Mouse (Mus musculus) heart, embryonic 10.5 days (tissue): ENCODE results near the gene Rhno1. TPM values are rescaled to one million over a fixed set of nuclear protein-coding genes. Genes with fewer than 3 reads are reported as not detected.
A peak's percentile ranks its signal among the peaks of the same experiment; 100 is the strongest.
"Not testable (repeated sequence)": the region's sequence is repeated elsewhere in the genome, so short reads cannot be mapped to it uniquely, and the experiment has no call there.

Experiments used
- DNase-seq: peaks from one replicate; pipeline ENCODE4 v3.0.0-alpha.2; 2017; ENCODE audit warnings: low spot score
- H3K27ac ChIP-seq: fragments of 300-500 bp; sonication (generic); 2 replicates; pipeline ENCODE4 v1.5.1; 2016; ENCODE audit warnings: mild to moderate bottlenecking
- H3K27me3 ChIP-seq: fragments of 300-500 bp; sonication (generic); 2 replicates; pipeline ENCODE4 v1.6.1; 2016; ENCODE audit warnings: mild to moderate bottlenecking; ENCODE audit not compliant: poor library complexity, insufficient read depth, severe bottlenecking
- H3K36me3 ChIP-seq: fragments of 300-500 bp; sonication (generic); 2 replicates; pipeline ENCODE4 v1.6.1; 2016; ENCODE audit warnings: mild to moderate bottlenecking, moderate library complexity
- H3K4me1 ChIP-seq: fragments of 300-500 bp; sonication (generic); 2 replicates; pipeline ENCODE4 v1.6.1; 2016; ENCODE audit warnings: mild to moderate bottlenecking
- H3K4me3 ChIP-seq: fragments of 300-500 bp; sonication (generic); 2 replicates; pipeline ENCODE4 v1.5.1; 2016; ENCODE audit warnings: mild to moderate bottlenecking, moderate library complexity
- H3K9me3 ChIP-seq: fragments of 300-500 bp; sonication (generic); 2 replicates; pipeline ENCODE4 v1.6.1; 2016; ENCODE audit warnings: mild to moderate bottlenecking, moderate library complexity
- WGBS: fragments of 180-500 bp; shearing (Covaris S2); methylation state at CpG from one replicate; pipeline ENCODE4 v1.1.7; 2016; 5-methylcytosine and 5-hydroxymethylcytosine counted together
- polyA plus RNA-seq: library from polyadenylated mRNA; unstranded; fragments of >200 nt; fragmentation: Nextera tagmentation; extraction: Ambion mirVana; gene quantifications from 2 replicates; pipeline ENCODE4 v1.2.1, GENCODE M21; 2016

Gene Rhno1
- polyA plus RNA-seq, 1 experiment from 2014 or later = 121 TPM

DNA sequence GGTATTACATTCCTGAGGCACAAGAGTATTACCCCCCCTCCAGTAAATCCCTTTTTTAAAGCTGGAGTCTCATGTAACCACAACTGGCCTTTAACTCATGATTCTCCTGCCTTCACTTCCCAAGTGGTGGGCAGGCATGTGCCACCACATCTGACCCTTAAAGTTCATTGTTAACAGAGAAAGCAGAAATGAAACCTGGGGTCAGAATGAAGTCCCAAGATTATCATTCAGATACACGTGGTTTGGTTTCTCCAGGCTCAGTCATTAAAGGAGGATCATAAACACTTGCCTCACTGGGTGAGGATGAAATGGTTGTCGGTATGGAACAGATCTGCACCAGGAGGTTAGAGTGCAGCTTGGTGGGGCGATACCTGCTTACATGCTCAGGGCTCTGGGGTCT, 18.5 kb upstream of the Rhno1 start:
- peaks cover 12% of the 10 kb centered on the region for H3K36me3 ChIP-seq
- no peak overlapping the region for H3K4me3 ChIP-seq
- no peaks in the 10 kb centered on the region for H3K27me3 ChIP-seq
- 78% methylated on average over 3 of the region's 3 CpGs for WGBS
- no peak for DNase-seq
- no peaks in the 10 kb centered on the region for H3K9me3 ChIP-seq
- no peaks in the 10 kb centered on the region for H3K4me1 ChIP-seq
- H3K27ac ChIP-seq = no peak overlapping the region

DNA sequence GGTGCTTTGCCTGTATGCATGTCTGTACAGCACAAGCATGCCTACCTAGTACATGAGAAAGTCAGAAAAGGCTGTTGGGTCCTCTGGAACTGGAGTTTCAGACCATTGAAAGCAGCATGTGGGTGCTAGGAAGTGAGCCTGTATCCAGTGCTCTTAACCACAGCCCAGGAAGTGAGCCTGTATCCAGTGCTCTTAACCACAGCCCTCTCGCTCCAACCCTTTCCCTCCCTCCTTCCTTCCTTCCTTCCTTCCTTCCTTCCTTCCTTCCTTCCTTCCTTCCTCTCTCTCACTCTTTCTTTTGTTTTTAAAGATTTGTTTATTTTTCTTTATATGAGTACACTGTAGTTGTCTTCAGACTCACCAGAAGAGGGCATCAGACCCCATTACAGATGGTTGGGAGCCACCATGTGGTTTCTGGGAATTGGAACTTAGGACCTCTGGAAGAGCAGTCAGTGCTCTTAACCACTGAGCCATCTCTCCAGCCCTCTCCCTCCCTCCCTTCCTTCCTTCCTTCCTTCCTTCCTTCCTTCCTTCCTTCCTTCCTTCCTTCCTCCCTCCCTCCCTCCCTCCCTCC, 18.0 kb upstream of the Rhno1 start:
- H3K27me3 ChIP-seq, H3K4me1 ChIP-seq: not testable (repeated sequence)
- WGBS = 42% methylated on average over 1 of the region's 1 CpGs

DNA sequence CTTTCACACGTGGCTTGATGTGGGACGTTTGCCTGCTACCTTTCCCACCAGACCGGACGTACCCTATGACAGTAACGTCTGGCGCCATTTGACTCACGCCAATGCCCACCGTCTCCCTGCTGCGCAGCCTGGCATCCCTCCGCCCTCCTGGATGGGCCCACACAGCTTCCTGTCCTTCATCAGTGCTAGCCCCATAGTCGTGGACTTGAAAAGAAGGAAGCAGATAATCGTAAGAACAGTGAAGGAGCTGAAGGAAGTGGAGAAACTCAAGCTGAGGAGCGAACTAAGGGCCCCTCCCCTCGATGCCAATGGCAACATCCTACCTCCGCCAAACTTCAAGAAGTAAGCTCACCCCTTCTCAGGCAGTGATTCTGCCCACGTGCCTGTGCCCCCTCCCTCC, 16.9 kb upstream of the Rhno1 start:
- Histone ChIP-seq H3K9me3 (no peaks in the 10 kb centered on the region), H3K4me1 (peaks cover 4% of the 10 kb centered on the region; the same call in 1 of the 2 replicates), H3K27me3 (no peaks in the 10 kb centered on the region), H3K36me3 (peaks cover 23% of the 10 kb centered on the region), H3K4me3 (no peak overlapping the region), H3K27ac (no peak overlapping the region)
- 79% methylated on average over 16 of the region's 16 CpGs for WGBS
- no peak for DNase-seq

More for the DNA sequence above, 18.0 kb upstream of the Rhno1 start:
- peaks cover 16% of the 10 kb centered on the region for H3K36me3 ChIP-seq
- H3K9me3 ChIP-seq, H3K27ac ChIP-seq, DNase-seq, H3K4me3 ChIP-seq: not testable (repeated sequence)

DNA sequence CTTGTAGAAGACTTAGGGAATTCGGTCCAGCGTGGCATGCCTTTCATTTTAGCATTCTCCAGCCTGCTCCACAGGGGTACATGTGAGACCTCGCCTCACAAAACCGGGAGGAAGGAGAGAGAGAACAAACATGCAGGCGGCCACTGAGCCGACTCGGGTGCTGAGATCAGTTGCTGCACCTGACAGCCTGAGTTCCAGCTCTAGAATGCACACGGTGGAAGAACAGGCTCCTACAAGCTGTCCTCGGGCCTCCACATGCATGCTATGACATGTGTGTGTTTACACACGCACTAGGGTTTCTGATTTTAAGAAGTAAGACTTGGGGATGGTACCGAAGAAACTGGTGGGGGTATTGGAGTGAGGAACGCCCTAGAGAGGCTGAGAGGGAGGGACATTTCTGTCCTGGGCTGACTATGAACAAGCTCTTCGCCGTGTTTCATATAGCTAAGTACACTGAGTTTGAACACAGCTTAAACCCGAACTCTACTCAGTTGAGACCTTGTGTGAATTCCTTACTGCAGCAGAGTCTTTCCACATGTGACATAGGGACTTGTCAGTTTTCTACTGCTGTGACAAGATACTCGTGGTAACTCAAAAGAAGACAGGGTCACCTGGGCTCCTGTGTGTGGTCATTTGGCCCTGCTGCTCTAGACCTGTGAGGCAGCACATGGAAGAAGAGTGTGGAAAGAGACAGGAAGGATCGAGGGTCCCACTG, 13.8 kb upstream of the Rhno1 start:
- Histone ChIP-seq H3K27ac (no peak overlapping the region), H3K9me3 (no peaks in the 10 kb centered on the region), H3K4me1 (peaks cover 9% of the 10 kb centered on the region; the same call in 1 of the 2 replicates), H3K4me3 (no peak overlapping the region), H3K27me3 (no peaks in the 10 kb centered on the region), H3K36me3 (peaks cover 54% of the 10 kb centered on the region)
- 88% methylated on average over 17 of the region's 17 CpGs for WGBS
- no peak for DNase-seq

DNA sequence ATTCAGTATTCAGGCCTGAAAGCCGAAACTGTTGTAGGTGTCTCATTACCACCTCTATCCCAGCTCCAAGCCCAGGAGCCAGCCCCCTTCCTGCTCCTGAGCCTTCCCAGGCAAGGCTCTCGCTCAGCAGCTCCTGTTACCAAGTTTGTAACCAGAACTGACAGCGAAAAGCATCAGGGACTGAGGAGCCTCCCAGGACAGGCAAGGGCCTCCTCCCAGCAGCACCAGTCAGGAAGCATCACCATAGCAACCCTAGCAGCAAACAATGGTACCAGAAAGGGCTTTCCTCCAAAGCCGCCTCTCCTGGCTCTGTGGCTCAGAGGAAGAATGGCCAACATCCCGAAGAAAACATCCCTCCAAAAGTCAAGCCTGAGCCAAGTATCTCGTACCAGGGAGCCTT, 12.5 kb upstream of the Rhno1 start, which contains the start of the genes Tex52 and Gm44596:
TSS of gene Tex52 (plus strand) at position 265 of the 400 bp plus-strand sequence.
TSS of gene Gm44596 (plus strand) at position 312 of the 400 bp plus-strand sequence.
- Histone ChIP-seq H3K9me3 (no peaks in the 10 kb centered on the region), H3K4me3 (no peak within 1 kb of the TSS), H3K4me1 (peaks cover 9% of the 10 kb centered on the region; the same call in 1 of the 2 replicates), H3K27me3 (no peaks in the 10 kb centered on the region), H3K36me3 (peaks cover 67% of the 10 kb centered on the region), H3K27ac (no peak within 1 kb of the TSS)
- 38% methylated on average over 6 of the region's 6 CpGs for WGBS
- peak; percentile 85 for DNase-seq

DNA sequence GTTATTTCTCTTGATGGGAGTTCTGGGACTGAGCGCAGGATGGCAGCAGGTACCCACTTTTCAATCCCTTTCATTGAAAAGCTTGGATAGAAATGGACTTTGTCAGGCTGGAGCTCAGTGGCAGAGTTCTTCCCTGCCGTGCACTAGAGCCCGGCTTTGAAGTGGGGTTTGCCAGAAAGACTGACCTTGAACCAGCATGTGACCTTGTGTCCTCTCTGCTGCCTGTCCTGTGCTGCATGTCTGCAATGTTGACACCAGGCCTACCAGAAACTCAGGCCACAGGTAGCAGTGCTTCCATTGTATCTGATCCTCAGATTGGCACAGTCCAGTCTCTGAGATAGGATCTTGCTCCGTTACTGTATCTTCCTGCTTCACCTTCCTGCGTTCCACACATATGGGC, 7.3 kb upstream of the Rhno1 start:
- H3K9me3 ChIP-seq = no peaks in the 10 kb centered on the region
- peaks cover 97% of the 10 kb centered on the region for H3K36me3 ChIP-seq
- no peak overlapping the region for H3K27ac ChIP-seq
- H3K4me3 ChIP-seq = no peak overlapping the region
- no peak for DNase-seq
- peaks cover 13% of the 10 kb centered on the region for H3K4me1 ChIP-seq
- no peaks in the 10 kb centered on the region for H3K27me3 ChIP-seq
- WGBS = 78% methylated on average over 5 of the region's 5 CpGs

DNA sequence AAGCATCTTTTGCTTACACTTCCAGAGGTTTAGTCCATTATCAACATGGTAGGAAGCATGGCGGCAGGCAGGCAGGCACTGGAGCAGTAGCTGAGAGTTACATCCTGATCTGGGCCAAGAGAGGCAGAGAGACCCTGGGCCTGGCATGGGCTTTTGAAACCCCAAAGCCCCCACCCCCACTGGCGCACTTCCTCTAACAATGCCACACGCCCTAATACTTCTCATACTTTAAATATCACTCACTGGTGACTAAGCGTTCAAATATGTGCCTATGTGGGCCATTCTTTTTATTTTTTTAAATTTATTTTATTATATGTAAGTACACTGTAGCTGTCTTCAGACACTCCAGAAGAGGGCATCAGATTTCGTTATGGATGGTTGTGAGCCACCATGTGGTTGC, 3.8 kb upstream of the Rhno1 start:
- Histone ChIP-seq H3K4me1 (peaks cover 23% of the 10 kb centered on the region), H3K4me3 (no peak overlapping the region), H3K9me3 (no peaks in the 10 kb centered on the region), H3K36me3 (peaks cover 63% of the 10 kb centered on the region), H3K27ac (no peak overlapping the region), H3K27me3 (no peaks in the 10 kb centered on the region)
- WGBS = 91% methylated on average over 5 of the region's 5 CpGs
- DNase-seq = no peak

DNA sequence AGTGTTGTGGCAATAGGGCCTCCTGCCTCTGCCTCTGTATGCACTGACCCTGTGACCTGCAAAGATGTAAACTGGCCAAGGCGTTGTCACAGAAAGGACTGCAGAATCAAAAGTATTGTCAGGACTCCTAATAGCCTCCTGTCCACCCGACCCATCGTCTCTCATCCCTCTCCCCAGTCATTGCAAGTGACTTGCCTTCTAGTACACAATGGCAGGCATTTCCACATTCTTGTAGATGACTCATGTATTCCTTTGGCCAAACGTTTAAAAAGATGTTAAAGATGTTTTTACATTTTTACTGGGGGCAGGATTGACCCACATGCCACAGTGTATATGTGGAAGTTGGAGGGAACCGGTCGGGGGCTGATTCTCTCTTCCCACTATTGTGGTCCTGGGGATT, 2.0 kb upstream of the Rhno1 start:
- Histone ChIP-seq H3K9me3 (no peaks in the 10 kb centered on the region), H3K4me1 (peaks cover 31% of the 10 kb centered on the region), H3K27me3 (no peaks in the 10 kb centered on the region), H3K36me3 (peaks cover 48% of the 10 kb centered on the region), H3K27ac (no peak overlapping the region), H3K4me3 (no peak overlapping the region)
- DNase-seq = no peak
- 82% methylated on average over 6 of the region's 6 CpGs for WGBS

DNA sequence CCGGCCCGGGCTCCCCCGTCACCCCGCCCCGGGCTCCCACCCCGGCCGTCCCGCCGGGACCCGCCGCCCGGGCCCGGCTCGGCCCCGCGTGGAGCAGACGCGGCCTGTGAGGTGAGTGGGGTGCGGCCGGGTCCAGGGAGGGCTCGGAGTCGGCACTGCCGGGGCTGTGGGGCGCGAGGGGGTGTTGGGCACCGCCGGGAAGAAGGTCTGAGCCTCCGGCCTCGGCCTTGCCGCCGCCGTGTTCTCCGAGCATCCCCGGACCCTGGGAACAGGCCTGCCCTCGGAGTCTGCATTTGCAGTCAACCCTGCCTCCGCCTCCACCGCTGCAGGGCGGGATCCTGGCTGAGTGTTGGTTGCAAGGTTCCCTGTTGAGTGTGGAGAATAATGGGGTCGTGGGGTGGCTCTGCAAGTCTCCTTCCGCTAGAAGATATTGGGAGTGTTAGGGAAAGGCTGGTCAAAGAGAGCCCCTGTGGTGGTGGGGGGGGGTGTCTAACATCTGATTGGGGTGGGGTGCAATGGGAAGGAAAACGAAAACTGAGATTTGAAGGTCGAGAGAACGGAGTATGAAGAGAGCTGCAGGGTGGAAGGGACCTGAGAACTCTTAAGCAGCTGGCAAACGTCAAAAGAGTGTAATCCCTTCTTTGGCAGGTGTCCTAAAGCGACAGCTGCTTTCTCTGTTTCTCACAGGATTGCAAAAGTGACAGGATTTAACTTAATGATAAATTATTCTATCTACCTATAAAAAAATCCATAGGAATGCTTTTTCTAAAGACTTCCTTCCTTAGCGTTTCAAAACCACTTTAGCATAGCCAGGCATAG, 505 bp upstream of the Rhno1 start:
- no peaks in the 10 kb centered on the region for H3K27me3 ChIP-seq

DNA sequence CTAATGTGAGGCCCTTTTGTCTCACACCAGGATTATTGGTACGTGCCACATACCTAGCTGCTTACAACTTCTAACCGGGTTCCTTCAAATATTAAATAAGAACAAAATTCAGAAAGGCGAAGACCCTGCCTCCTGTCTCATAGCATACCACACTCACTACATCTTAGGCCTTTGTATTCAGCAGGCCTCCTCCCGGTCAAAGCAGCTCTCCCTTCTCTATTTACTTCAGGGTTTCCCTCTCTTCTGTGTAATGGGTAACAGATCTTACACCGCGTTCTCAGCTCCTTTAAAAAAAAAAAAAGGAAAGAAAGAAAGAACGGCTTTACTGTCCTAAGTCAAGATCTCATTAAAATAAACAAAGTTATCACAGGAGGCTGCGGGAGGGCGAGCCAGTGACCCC, 810 bp downstream of the Rhno1 start:
- H3K27ac ChIP-seq = peak overlapping the region; percentile 98
- peaks cover 31% of the 10 kb centered on the region for H3K4me1 ChIP-seq
- H3K36me3 ChIP-seq = peaks cover 42% of the 10 kb centered on the region
- 19% methylated on average over 9 of the region's 9 CpGs for WGBS
- H3K4me3 ChIP-seq = peak overlapping the region; percentile 88
- no peaks in the 10 kb centered on the region for H3K9me3 ChIP-seq
- no peak for DNase-seq
- H3K27me3 ChIP-seq = no peaks in the 10 kb centered on the region

More for the DNA sequence above, 505 bp upstream of the Rhno1 start:
- 1% methylated on average over 46 of the region's 46 CpGs for WGBS
- Histone ChIP-seq H3K36me3 (peaks cover 41% of the 10 kb centered on the region), H3K27ac (peak overlapping the region; percentile 98), H3K4me3 (peak overlapping the region; percentile 88), H3K4me1 (peaks cover 31% of the 10 kb centered on the region), H3K9me3 (no peaks in the 10 kb centered on the region)
- DNase-seq = peak; percentile 84

DNA sequence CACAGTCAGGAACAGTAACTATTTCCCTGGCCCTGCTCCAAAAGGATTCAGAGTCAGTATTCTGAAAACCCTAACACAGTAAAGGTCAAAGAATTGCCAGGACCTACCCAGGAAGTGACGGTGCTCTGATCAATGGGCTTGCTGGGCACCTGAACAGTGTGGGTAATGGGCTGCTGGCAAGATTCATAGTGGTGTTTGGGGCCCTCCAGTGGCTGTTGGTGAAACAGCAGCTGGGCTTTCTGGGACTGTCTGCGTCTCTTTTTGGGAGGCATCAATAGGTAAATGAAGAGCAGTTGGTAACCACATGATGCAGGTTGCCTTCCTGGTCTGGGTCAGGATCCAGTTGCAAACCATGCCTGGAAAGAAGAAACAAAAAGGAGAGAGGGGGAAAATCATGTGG, 3.7 kb downstream of the Rhno1 start:
- Histone ChIP-seq H3K27me3 (no peaks in the 10 kb centered on the region), H3K27ac (no peak overlapping the region), H3K36me3 (peaks cover 28% of the 10 kb centered on the region), H3K4me3 (no peak overlapping the region), H3K4me1 (peaks cover 22% of the 10 kb centered on the region), H3K9me3 (no peaks in the 10 kb centered on the region)
- peak; percentile 79 for DNase-seq
- WGBS = 42% methylated on average over 2 of the region's 2 CpGs

DNA sequence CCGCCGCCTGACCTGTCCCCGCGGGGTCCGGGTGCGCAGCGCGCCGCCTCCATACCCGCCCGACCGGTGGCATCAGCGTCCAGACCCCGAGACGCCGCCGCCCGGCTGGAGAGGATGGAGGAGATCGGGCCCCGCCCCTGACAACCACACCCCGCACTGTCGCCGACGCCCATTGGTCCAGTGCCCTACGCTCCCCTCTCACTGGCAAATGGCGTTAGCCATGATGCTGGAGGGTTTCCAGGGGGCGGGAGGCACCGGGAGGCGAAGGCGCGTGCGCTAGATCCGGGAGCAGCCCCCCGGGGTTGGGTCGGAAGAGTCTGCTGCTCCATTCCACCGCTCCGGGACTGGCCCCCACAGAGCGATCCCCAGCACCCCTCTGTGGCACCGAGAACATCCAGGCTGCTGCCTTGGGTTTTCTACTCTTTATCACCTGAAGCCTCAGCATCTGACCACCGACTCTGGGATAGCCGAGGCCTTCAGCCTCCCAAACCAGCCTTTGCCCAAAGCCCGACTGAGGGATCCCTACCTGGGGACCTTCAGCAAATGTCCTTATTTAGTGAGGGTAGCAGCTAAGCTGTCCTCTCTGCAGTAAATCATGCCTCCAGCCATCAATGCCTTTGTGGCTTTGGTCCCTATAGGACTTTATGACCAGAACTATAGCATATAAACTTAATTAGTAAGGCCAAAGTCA, 6.8 kb downstream of the Rhno1 start, which contains the start of gene Tulp3:
TSS of gene Tulp3 (minus strand) at position 126 of the 691 bp plus-strand sequence.
- peak; percentile 98 for DNase-seq
- peak within 1 kb of the TSS; percentile 88 for H3K4me3 ChIP-seq
- no peaks in the 10 kb centered on the region for H3K27me3 ChIP-seq
- peaks cover 34% of the 10 kb centered on the region for H3K36me3 ChIP-seq
- peak within 1 kb of the TSS; percentile 91 for H3K27ac ChIP-seq
- peaks cover 9% of the 10 kb centered on the region; the same call in 1 of the 2 replicates for H3K4me1 ChIP-seq
- no peaks in the 10 kb centered on the region for H3K9me3 ChIP-seq
- under 1% methylated on average over 42 of the region's 42 CpGs for WGBS
